Mouse (Mus musculus) lung, embryonic 14.5 days (tissue): ENCODE data around the gene Kansl1. TPM values are rescaled to one million over a fixed set of nuclear protein-coding genes. Genes with fewer than 3 reads are reported as not detected.

Experiments
- ATAC-seq: fragments of 200-750 bp; cut with Nextera tagmentation; 2 replicates; pipeline ENCODE4 v1.8.0; 2017; ENCODE audit warnings: mild to moderate bottlenecking, moderate TSS enrichment, moderate library complexity; ENCODE audit not compliant: insufficient read depth
- DNase-seq: peaks from one replicate; pipeline ENCODE4 v3.0.0-alpha.2; 2015
- H3K27ac ChIP-seq: fragments of 300-500 bp; sonication (generic); 2 replicates; pipeline ENCODE4 v1.5.1; 2014; ENCODE audit warnings: low read depth, mild to moderate bottlenecking, moderate library complexity
- H3K27me3 ChIP-seq: fragments of 300-500 bp; sonication (generic); 2 replicates; pipeline ENCODE4 v1.6.1; 2014; ENCODE audit warnings: low read length, control low read depth; ENCODE audit not compliant: insufficient read depth
- H3K36me3 ChIP-seq: fragments of 300-500 bp; sonication (generic); 2 replicates; pipeline ENCODE4 v1.6.1; 2014; ENCODE audit warnings: control low read depth; ENCODE audit not compliant: insufficient read depth
- H3K4me1 ChIP-seq: fragments of 300-500 bp; sonication (generic); 2 replicates; pipeline ENCODE4 v1.6.1; 2014; ENCODE audit warnings: antibody characterized with exemption, control low read depth; ENCODE audit not compliant: insufficient read depth
- H3K4me2 ChIP-seq: fragments of 300-500 bp; sonication (generic); 2 replicates; pipeline ENCODE4 v1.6.1; 2014; ENCODE audit warnings: mild to moderate bottlenecking
- H3K4me3 ChIP-seq: fragments of 300-500 bp; sonication (generic); 2 replicates; pipeline ENCODE4 v1.5.1; 2014; ENCODE audit warnings: low read depth, low read length
- H3K9ac ChIP-seq: fragments of 300-500 bp; sonication (generic); 2 replicates; pipeline ENCODE4 v1.6.1; 2014
- H3K9me3 ChIP-seq: fragments of 300-500 bp; sonication (generic); 2 replicates; pipeline ENCODE4 v1.6.1; 2016; ENCODE audit warnings: low read depth, low read length, control low read depth
- CTCF ChIP-seq: IDR thresholded peaks from 2 replicates; pipeline ENCODE4 v1.5.1; 2016; ENCODE audit warnings: antibody characterized with exemption, low read depth
- WGBS: fragments of 180-500 bp; shearing (Covaris S2); extraction: QIAGEN DNeasy Blood & Tissue Kit; methylation state at CpG from one replicate; pipeline ENCODE4 v1.1.7; 2014; 5-methylcytosine and 5-hydroxymethylcytosine counted together
- polyA plus RNA-seq: library from polyadenylated mRNA; unstranded; fragments of >200 nt; fragmentation: Nextera tagmentation; extraction: Ambion mirVana; gene quantifications from 2 replicates; pipeline ENCODE4 v1.2.1, GENCODE M21; 2014

The Kansl1 gene
- 27.6 and 28.1 TPM in 2 replicates for polyA plus RNA-seq

DNA sequence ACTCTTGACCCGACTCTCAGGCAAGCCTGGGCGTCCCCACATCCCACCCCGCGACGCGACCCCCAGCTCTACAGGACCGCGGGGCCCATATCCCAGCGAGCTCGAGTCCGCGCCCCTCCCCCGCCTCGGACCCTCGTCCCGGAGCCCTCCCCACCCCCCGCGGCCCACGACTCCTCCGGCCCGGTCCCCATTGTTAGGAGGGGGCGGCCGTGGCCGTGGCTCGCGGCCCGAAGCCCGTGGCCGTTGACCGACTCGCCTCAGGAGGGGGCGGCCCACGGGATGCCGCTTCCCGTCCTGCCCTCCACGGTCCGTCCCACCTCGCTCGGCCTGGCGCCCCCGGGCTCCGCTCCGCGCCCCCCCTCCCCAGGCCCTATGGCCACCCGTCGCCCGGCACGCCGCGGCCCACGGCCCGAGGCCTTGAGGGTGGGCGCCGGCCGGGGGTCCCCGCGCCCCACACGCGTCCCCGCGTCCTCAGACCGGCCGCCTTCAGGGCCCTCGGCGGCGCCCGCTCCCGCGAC is at the start of gene Kansl1:
Gene Kansl1 (minus strand): TSS at position 111 of the 518 bp plus-strand sequence.
- Histone ChIP-seq H3K4me3 (peak within 1 kb of the TSS; percentile 96), H3K4me2 (peak within 1 kb of the TSS; percentile 70), H3K9ac (peak within 1 kb of the TSS; percentile 97), H3K27me3 (no peaks in the 10 kb centered on the region), H3K9me3 (no peaks in the 10 kb centered on the region), H3K27ac (peak within 1 kb of the TSS; percentile 72; the same call in 1 of the 2 replicates), H3K4me1 (peaks cover 4% of the 10 kb centered on the region; the same call in 1 of the 2 replicates), H3K36me3 (0 out of 2 replicates have a peak, but pooled peaks cover 13% of the 10 kb centered on the region)
- TF ChIP-seq CTCF = no peak
- DNase-seq (no peak), ATAC-seq (peak; percentile 80)
- under 1% methylated on average over 66 of the region's 69 CpGs for WGBS

DNA sequence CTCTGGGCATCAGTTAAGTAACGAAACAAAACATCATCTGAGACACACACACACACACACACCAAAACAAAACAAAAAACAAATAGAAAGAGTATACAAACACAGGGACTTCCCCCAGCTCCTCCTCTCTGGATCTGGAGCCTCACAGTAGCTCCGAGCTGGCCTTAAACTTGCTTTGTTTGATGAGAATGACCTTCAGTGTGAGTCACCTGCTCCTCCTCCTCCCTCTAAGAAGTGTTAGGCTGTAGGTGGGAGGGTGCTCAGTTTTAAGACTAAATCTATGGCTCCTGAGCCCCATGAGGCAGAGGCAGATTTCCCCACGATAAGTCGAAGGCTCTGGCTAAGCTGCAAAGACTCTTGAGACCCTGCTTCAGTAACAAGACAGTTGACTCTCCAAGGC is 43.8 kb upstream of the Kansl1 start:
- Histone ChIP-seq H3K9ac (no peak overlapping the region), H3K4me1 (no peaks in the 10 kb centered on the region), H3K4me3 (no peak overlapping the region), H3K27ac (no peak overlapping the region), H3K4me2 (no peak overlapping the region), H3K27me3 (no peaks in the 10 kb centered on the region), H3K9me3 (no peaks in the 10 kb centered on the region), H3K36me3 (peaks cover 92% of the 10 kb centered on the region)
- WGBS = 88% methylated on average over 4 of the region's 4 CpGs
- DNase-seq (no peak), ATAC-seq (no peak)
- TF ChIP-seq CTCF = no peak

DNA sequence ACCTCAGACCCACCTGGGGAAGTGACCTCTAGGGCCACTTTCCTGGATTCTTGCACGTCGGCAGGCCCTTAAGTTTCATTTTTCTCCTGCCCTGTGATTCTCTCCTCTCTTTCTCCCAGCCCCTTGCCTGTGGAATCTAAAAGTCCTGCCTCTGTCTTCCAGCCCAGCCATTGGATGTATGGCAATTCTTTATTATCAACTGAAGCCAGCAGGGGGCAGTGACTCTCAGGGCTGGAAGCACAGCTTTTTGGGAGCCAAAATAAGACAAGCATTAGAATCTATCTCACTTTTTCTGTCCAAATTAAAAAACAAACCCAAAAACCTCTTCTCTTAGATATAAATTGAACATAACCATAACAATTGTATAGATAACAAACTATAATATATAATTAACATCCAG is 41.9 kb upstream of the Kansl1 start:
- Histone ChIP-seq H3K9me3 (no peaks in the 10 kb centered on the region), H3K4me2 (no peak overlapping the region), H3K4me1 (no peaks in the 10 kb centered on the region), H3K36me3 (peaks cover 90% of the 10 kb centered on the region), H3K27me3 (no peaks in the 10 kb centered on the region), H3K27ac (no peak overlapping the region), H3K4me3 (no peak overlapping the region), H3K9ac (no peak overlapping the region)
- ATAC-seq (no peak), DNase-seq (peak; percentile 77)
- 81% methylated on average over 2 of the region's 2 CpGs for WGBS
- peak; percentile 67 for TF ChIP-seq CTCF

DNA sequence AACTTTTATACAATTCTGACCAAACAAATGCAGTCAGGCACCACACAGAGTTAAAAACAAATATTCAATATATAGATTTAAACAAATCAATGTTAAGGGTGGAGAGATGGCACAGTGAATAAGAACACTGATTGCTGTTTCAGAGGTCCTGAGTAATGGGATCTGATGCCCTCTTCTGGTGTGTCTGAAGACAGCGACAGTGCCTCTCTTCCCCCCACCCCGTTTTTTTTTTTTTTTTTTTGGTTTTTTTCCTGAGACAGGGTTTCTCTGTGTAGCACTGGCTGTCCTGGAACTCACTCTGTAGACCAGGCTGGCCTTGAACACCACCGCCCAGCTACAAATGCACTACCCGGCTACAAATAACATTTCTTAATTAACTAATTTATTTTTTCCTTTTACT is 39.8 kb upstream of the Kansl1 start:
- WGBS = 79% methylated on average over 4 of the region's 4 CpGs

GRCm38 (mm10) chr11:104488292-104488691 is 19.6 kb upstream of the Kansl1 start:
- H3K4me3 ChIP-seq = no peak overlapping the region
- H3K27me3 ChIP-seq = no peaks in the 10 kb centered on the region
- H3K36me3 ChIP-seq = no peaks in the 10 kb centered on the region
- H3K9me3 ChIP-seq = no peaks in the 10 kb centered on the region
- DNase-seq (no peak), ATAC-seq (no peak)
- TF ChIP-seq CTCF = no peak
- no peak overlapping the region for H3K9ac ChIP-seq
- no peak overlapping the region for H3K27ac ChIP-seq
- WGBS = 75% methylated on average over 3 of the region's 3 CpGs
- H3K4me2 ChIP-seq = no peak overlapping the region
- H3K4me1 ChIP-seq = no peaks in the 10 kb centered on the region

More for the DNA sequence above, 39.8 kb upstream of the Kansl1 start:
- no peak for DNase-seq
- no peak for ATAC-seq
- Histone ChIP-seq H3K9me3 (no peaks in the 10 kb centered on the region), H3K9ac (no peak overlapping the region), H3K27me3 (no peaks in the 10 kb centered on the region), H3K4me1 (no peaks in the 10 kb centered on the region), H3K27ac (no peak overlapping the region), H3K36me3 (peaks cover 88% of the 10 kb centered on the region), H3K4me3 (no peak overlapping the region), H3K4me2 (no peak overlapping the region)
- TF ChIP-seq CTCF = no peak

DNA sequence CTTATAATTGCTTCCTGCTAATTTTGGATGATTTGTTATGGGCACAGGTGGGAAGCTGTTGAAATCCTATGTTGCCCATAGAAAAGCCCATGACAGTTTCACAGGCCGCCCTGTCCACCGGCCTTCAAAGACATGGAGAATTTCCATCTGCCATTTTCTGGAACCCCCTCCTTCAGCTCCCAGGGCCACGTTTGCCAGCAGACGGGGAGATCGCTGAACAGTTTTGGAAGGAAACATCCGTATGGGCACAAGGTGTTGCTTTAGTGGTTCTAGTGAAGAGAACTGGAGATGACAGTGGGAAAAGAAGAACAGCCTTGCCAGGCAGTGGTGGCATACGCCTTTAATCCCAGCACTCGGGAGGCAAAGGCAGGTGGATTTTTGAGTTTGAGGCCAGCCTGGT is 13.3 kb upstream of the Kansl1 start:
- Histone ChIP-seq H3K4me2 (no peak overlapping the region), H3K36me3 (no peaks in the 10 kb centered on the region), H3K9me3 (no peaks in the 10 kb centered on the region), H3K27ac (no peak overlapping the region), H3K4me3 (no peak overlapping the region), H3K27me3 (no peaks in the 10 kb centered on the region), H3K4me1 (no peaks in the 10 kb centered on the region), H3K9ac (no peak overlapping the region)
- ATAC-seq = no peak
- no peak for TF ChIP-seq CTCF
- WGBS = 86% methylated on average over 8 of the region's 8 CpGs
- DNase-seq = no peak

DNA sequence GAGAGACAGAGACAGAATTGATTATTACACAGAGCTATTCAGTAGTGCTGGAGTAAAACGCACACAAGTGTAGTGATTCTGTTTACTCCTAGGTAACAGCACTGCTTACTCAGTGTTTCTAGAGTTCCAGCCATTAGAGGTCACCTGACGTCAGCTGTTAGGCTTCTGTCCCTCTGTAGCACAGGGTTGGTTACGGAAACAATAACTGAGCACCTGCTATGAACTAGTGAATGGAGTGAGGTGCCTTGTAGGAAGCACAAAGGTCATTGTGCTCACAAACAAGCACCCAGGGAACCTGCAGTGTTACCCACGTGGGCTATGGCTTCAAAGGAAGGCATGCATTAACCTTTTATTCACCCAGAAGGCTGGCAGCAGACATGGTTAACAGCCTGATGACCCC is 10.8 kb upstream of the Kansl1 start:
- no peak for TF ChIP-seq CTCF
- H3K9ac ChIP-seq = no peak overlapping the region
- no peaks in the 10 kb centered on the region for H3K9me3 ChIP-seq
- no peak overlapping the region for H3K27ac ChIP-seq
- no peaks in the 10 kb centered on the region for H3K4me1 ChIP-seq
- H3K36me3 ChIP-seq = no peaks in the 10 kb centered on the region
- DNase-seq (no peak), ATAC-seq (no peak)
- 56% methylated on average over 4 of the region's 4 CpGs for WGBS
- H3K27me3 ChIP-seq = no peaks in the 10 kb centered on the region
- no peak overlapping the region for H3K4me3 ChIP-seq
- H3K4me2 ChIP-seq = no peak overlapping the region
